In the genomic region with DNA sequence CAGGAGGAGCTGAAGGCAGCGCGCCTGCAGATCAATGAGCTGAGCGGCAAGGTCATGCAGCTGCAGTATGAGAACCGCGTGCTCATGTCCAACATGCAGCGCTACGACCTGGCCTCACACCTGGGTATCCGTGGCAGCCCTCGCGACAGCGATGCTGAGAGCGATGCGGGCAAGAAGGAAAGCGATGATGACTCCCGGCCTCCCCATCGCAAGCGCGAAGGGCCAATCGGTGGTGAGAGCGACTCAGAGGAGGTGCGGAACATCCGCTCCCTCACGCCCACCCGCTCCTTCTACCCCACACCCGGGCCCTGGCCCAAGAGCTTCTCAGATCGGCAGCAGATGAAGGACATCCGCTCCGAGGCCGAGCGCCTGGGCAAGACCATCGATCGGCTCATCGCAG, we compare ENCODE assay signal across 23 mouse cellular contexts. TPM values are rescaled to one million over a fixed set of nuclear protein-coding genes. Genes with fewer than 3 reads are reported as not detected.
DNase-seq lines count a peak whose midpoint lies in the region; ATAC-seq and TF ChIP-seq lines count a peak whose summit lies in the region.
"Had no signal": no experiment of that assay in that cellular context is flagged by ENCODE, and none has a peak within 500 bp of the region (broad histone marks: within the 10 kb centered on the region; RNA-seq: fewer than 3 reads in every experiment).

No protein-coding gene starts in this region.

- 97% methylated on average over 33 of the region's 33 CpGs for WGBS in hindbrain, embryonic 13.5 days
- WGBS in hindbrain, embryonic 11.5 days = 97% methylated on average over 33 of the region's 33 CpGs
- WGBS in hindbrain, embryonic 16.5 days = 98% methylated on average over 33 of the region's 33 CpGs
- 95% methylated on average over 33 of the region's 33 CpGs for WGBS in intestine, postnatal 0 days

- no peaks in the 10 kb centered on the region for H3K9me3 ChIP-seq in hindbrain, embryonic 13.5 days
- H3K9me3 ChIP-seq in hindbrain, embryonic 11.5 days (ENCODE audit: control insufficient read depth, low read length) = no peaks in the 10 kb centered on the region
- peaks cover 5% of the 10 kb centered on the region; the same call in 1 of the 2 replicates for H3K9me3 ChIP-seq in hindbrain, embryonic 16.5 days (ENCODE audit: control insufficient read depth, low read length)
- H3K9me3 ChIP-seq in intestine, postnatal 0 days (ENCODE audit: control insufficient read depth) = no peaks in the 10 kb centered on the region
- H3K9me3 ChIP-seq: kidney, embryonic 15.5 days; neural tube, embryonic 13.5 days had no signal

- no peak for TF ChIP-seq CTCF in intestine, postnatal 0 days (IDR thresholded peaks at IDR 0.05; ENCODE audit: low read depth)

- DNase-seq in hindbrain, embryonic 11.5 days (ENCODE audit: low spot score) = no peak
- DNase-seq in 3134 (ENCODE audit: extremely low read depth, insufficient read length, low spot score) (peak; percentile 5), ES-CJ7 (ENCODE audit: low read depth, low spot score) (peak; percentile 45)
- DNase-seq in right cerebral cortex, postnatal 14 days = no peak
- DNase-seq: adrenal gland, postnatal 36 days; cerebellum, adult 8-10 months; gastrocnemius, postnatal 14 days; heart, postnatal 14 days; lung, adult 18-20 months; lung, postnatal 36 days; right cerebral cortex, postnatal 4 days; thymus, adult 2 months had no signal

- H3K36me3 ChIP-seq in hindbrain, embryonic 13.5 days = peaks cover 73% of the 10 kb centered on the region
- peaks cover 20% of the 10 kb centered on the region for H3K36me3 ChIP-seq in hindbrain, embryonic 11.5 days (ENCODE audit: control insufficient read depth, insufficient read depth, low read length)
- peaks cover 35% of the 10 kb centered on the region for H3K36me3 ChIP-seq in hindbrain, embryonic 16.5 days (ENCODE audit: control insufficient read depth, insufficient read depth, low read length)
- H3K36me3 ChIP-seq in intestine, postnatal 0 days (ENCODE audit: control insufficient read depth, insufficient read depth) = no peaks in the 10 kb centered on the region
- H3K36me3 ChIP-seq: heart, embryonic 10.5 days; kidney, embryonic 15.5 days had no signal

- no peak overlapping the region for H3K4me3 ChIP-seq in hindbrain, embryonic 13.5 days
- H3K4me3 ChIP-seq in hindbrain, embryonic 11.5 days (ENCODE audit: low read depth, low read length) = no peak overlapping the region
- H3K4me3 ChIP-seq in hindbrain, embryonic 16.5 days (ENCODE audit: low read length) = no peak overlapping the region
- no peak overlapping the region for H3K4me3 ChIP-seq in intestine, postnatal 0 days (ENCODE audit: low read depth, low read length)
- H3K4me3 ChIP-seq: embryonic facial prominence, embryonic 12.5 days; heart, embryonic 10.5 days; kidney, embryonic 15.5 days; neural tube, embryonic 13.5 days had no signal

- ATAC-seq in hindbrain, embryonic 13.5 days (ENCODE audit: low FRiP score) = peak; percentile 34; the same call in 1 of the 2 replicates
- no peak for ATAC-seq in hindbrain, embryonic 11.5 days (ENCODE audit: low FRiP score)
- peak; percentile 32; the same call in 1 of the 2 replicates for ATAC-seq in hindbrain, embryonic 16.5 days
- no peak for ATAC-seq in intestine, postnatal 0 days
- ATAC-seq: activated CD4-positive, CD25-positive, alpha-beta regulatory T cell, adult 4 months had no signal

- no peaks in the 10 kb centered on the region for H3K4me1 ChIP-seq in hindbrain, embryonic 13.5 days (replicated peaks)
- H3K4me1 ChIP-seq in hindbrain, embryonic 11.5 days (replicated peaks; ENCODE audit: control insufficient read depth, insufficient read depth, low read length) = no peaks in the 10 kb centered on the region
- no peaks in the 10 kb centered on the region for H3K4me1 ChIP-seq in hindbrain, embryonic 16.5 days (ENCODE audit: control insufficient read depth, insufficient read depth, low read depth, low read length)
- H3K4me1 ChIP-seq in intestine, postnatal 0 days (replicated peaks; ENCODE audit: control insufficient read depth, insufficient read depth, low read length) = no peaks in the 10 kb centered on the region
- H3K4me1 ChIP-seq: embryonic facial prominence, embryonic 12.5 days; heart, embryonic 10.5 days; kidney, embryonic 15.5 days; neural tube, embryonic 13.5 days had no signal

- no peaks in the 10 kb centered on the region for H3K27me3 ChIP-seq in hindbrain, embryonic 13.5 days
- no peaks in the 10 kb centered on the region for H3K27me3 ChIP-seq in hindbrain, embryonic 11.5 days (ENCODE audit: control insufficient read depth, insufficient read depth, low read length)
- no peaks in the 10 kb centered on the region for H3K27me3 ChIP-seq in hindbrain, embryonic 16.5 days (replicated peaks; ENCODE audit: control insufficient read depth, insufficient read depth, low read length)
- no peaks in the 10 kb centered on the region for H3K27me3 ChIP-seq in intestine, postnatal 0 days (replicated peaks; ENCODE audit: control insufficient read depth, insufficient read depth, low read length)
- H3K27me3 ChIP-seq: embryonic facial prominence, embryonic 12.5 days; kidney, embryonic 15.5 days; neural tube, embryonic 13.5 days had no signal

- H3K9ac ChIP-seq in hindbrain, embryonic 13.5 days = no peak overlapping the region
- no peak overlapping the region for H3K9ac ChIP-seq in hindbrain, embryonic 11.5 days (ENCODE audit: low read depth, low read length)
- H3K9ac ChIP-seq in hindbrain, embryonic 16.5 days (ENCODE audit: low read depth, low read length) = no peak overlapping the region
- H3K9ac ChIP-seq in intestine, postnatal 0 days (ENCODE audit: low read depth, low read length) = no peak overlapping the region
- H3K9ac ChIP-seq: embryonic facial prominence, embryonic 12.5 days; kidney, embryonic 15.5 days; neural tube, embryonic 13.5 days had no signal

- no peak overlapping the region for H3K27ac ChIP-seq in hindbrain, embryonic 13.5 days
- no peak overlapping the region for H3K27ac ChIP-seq in hindbrain, embryonic 11.5 days (ENCODE audit: low read depth, low read length)
- no peak overlapping the region for H3K27ac ChIP-seq in hindbrain, embryonic 16.5 days (ENCODE audit: low read depth, low read length)
- no peak overlapping the region; the same call in 1 of the 2 replicates for H3K27ac ChIP-seq in intestine, postnatal 0 days (ENCODE audit: low read depth, low read length)
- H3K27ac ChIP-seq: embryonic facial prominence, embryonic 12.5 days; heart, embryonic 10.5 days; kidney, embryonic 15.5 days; neural tube, embryonic 13.5 days had no signal

- no peak overlapping the region for H3K4me2 ChIP-seq in hindbrain, embryonic 13.5 days
- H3K4me2 ChIP-seq in hindbrain, embryonic 11.5 days (replicated peaks; ENCODE audit: low read depth, low read length) = no peak overlapping the region
- H3K4me2 ChIP-seq in hindbrain, embryonic 16.5 days (ENCODE audit: low read length) = no peak overlapping the region
- no peak overlapping the region for H3K4me2 ChIP-seq in intestine, postnatal 0 days (replicated peaks; ENCODE audit: low read depth)
- H3K4me2 ChIP-seq: embryonic facial prominence, embryonic 12.5 days; kidney, embryonic 15.5 days; neural tube, embryonic 13.5 days had no signal

RNA-seq across cellular contexts. Expression of gene Gm49353, which starts 1.9 kb away (rescaled TPM):
- polyA plus RNA-seq in hindbrain, embryonic 13.5 days (2015; fragmentation: Nextera tagmentation; extraction: Ambion mirVana) = 11.7 and 15.4 TPM in 2 replicates
- 5.0 and 9.9 TPM in 2 replicates for polyA plus RNA-seq in hindbrain, embryonic 11.5 days (2014; fragmentation: Nextera tagmentation; extraction: Ambion mirVana)
- 7.8 and 9.4 TPM in 2 replicates for polyA plus RNA-seq in hindbrain, embryonic 16.5 days (2015; fragmentation: Nextera tagmentation; extraction: Ambion mirVana)
- 0.25 TPM in 2 replicates for polyA plus RNA-seq in intestine, postnatal 0 days (2015; fragmentation: Nextera tagmentation; extraction: Ambion mirVana)
- polyA plus RNA-seq: activated CD4-positive, CD25-positive, alpha-beta regulatory T cell, adult 4 months; heart, embryonic 10.5 days; intestine, embryonic 14.5 days; kidney, embryonic 15.5 days; large intestine, adult 2 months; liver, adult 2 months; thymus, adult 2 months had no signal

RNA-seq across cellular contexts. Expression of gene 9330159F19Rik, which starts 14.6 kb away (rescaled TPM):
- polyA plus RNA-seq in hindbrain, embryonic 13.5 days (2015; fragmentation: Nextera tagmentation; extraction: Ambion mirVana) = 25.5 and 26.3 TPM in 2 replicates
- 10.6 and 11.8 TPM in 2 replicates for polyA plus RNA-seq in hindbrain, embryonic 11.5 days (2014; fragmentation: Nextera tagmentation; extraction: Ambion mirVana)
- 26.3 and 26.6 TPM in 2 replicates for polyA plus RNA-seq in hindbrain, embryonic 16.5 days (2015; fragmentation: Nextera tagmentation; extraction: Ambion mirVana)
- 0.46 and 0.59 TPM in 2 replicates for polyA plus RNA-seq in intestine, postnatal 0 days (2015; fragmentation: Nextera tagmentation; extraction: Ambion mirVana)
- polyA plus RNA-seq: liver, adult 2 months had no signal

RNA-seq across cellular contexts. Expression of gene Soga3, which starts 53.2 kb away (rescaled TPM):
- polyA plus RNA-seq in hindbrain, embryonic 13.5 days (2015; fragmentation: Nextera tagmentation; extraction: Ambion mirVana) = 86.1 and 99.0 TPM in 2 replicates
- 35.8 and 42.6 TPM in 2 replicates for polyA plus RNA-seq in hindbrain, embryonic 11.5 days (2014; fragmentation: Nextera tagmentation; extraction: Ambion mirVana)
- 114 and 139 TPM in 2 replicates for polyA plus RNA-seq in hindbrain, embryonic 16.5 days (2015; fragmentation: Nextera tagmentation; extraction: Ambion mirVana)
- 2.2 and 2.7 TPM in 2 replicates for polyA plus RNA-seq in intestine, postnatal 0 days (2015; fragmentation: Nextera tagmentation; extraction: Ambion mirVana)
- polyA plus RNA-seq: activated CD4-positive, CD25-positive, alpha-beta regulatory T cell, adult 4 months; liver, adult 2 months had no signal

Comparison
In these comparisons a context has a peak if more than half of its experiments do, and no peak if none do; other contexts are left out.
1. ATAC-seq: peak in hindbrain, embryonic 13.5 days (single experiment) and hindbrain, embryonic 16.5 days (single experiment); none in hindbrain, embryonic 11.5 days (single experiment) and intestine, postnatal 0 days (single experiment).
2. DNase-seq: peak in 3134 (single experiment) and ES-CJ7 (single experiment); none in hindbrain, embryonic 11.5 days (single experiment) and right cerebral cortex, postnatal 14 days (single experiment).